Mouse (Mus musculus): Measurements from ENCODE around the gene Neb.
A peak's percentile ranks its signal among the peaks of the same experiment; 100 is the strongest.

Gene Neb

GRCm38 (mm10) chr2:52378448-52378804 lies at the start of gene Neb:
TSS of gene Neb (minus strand) at chr2:52378474.
- DNase-seq (ENCODE audit: low spot score in 2 of 2): peak; percentile 22 to 40

GRCm38 (mm10) chr2:52427383-52427782 lies 49.1 kb upstream of the Neb start:
- no peak for DNase-seq (ENCODE audit: low spot score in 2 of 2)

DNA sequence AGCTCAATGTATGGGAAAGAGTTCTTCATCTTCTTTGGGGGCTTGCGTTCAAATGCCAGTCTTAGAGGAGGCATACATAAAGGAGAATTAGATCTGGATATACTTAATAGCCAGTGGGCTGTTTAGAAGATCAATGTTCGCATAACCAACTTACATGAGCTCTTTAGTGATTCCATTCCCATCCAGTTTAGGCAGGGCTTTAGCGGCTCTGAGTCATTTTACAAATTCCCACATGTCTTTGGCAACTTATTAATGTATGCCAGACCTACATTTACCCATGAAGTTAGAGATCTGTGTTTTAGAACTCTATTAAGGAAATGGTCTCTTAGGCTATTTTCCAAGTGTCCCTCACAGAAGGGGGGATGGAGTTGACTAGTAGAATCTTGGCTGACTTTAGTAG lies 47.8 kb upstream of the Neb start:
- DNase-seq (ENCODE audit: low spot score in 2 of 2): no peak

- no peak for DNase-seq (ENCODE audit: low spot score in 2 of 2)
These were observed 47.2 kb upstream of the Neb start for GRCm38 (mm10) chr2:52425523-52425795.

- DNase-seq (ENCODE audit: low spot score in 2 of 2): peak; percentile 90
These were observed 46.7 kb upstream of the Neb start, which contains the start of gene Arl5a for GRCm38 (mm10) chr2:52424747-52425522. TSS of gene Arl5a (minus strand) at chr2:52424901.

DNA sequence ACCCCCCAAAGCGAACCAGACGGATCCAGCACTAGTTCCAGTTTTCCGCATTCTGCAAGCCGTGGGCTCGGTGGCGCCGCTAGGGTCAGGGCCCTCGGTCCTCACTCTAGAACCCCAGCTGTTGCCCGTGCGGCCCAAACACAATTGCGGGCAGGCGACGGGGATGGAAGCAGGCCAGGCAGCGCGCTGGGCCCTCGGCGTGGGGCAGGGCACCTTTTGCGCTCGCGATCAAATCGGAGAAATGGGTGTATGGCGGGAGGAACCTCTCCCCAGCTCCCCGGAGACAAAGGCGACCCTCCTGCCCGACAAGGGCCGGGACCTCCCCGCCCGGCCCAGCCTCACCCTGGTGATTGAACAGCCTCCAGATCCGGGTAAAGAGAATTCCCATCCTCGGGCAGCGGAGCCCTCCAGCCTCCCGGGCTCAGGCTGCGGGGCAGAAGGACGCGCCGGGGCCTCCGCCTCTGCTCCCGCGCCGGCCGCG lies 46.0 kb upstream of the Neb start:
- DNase-seq (ENCODE audit: low spot score in 2 of 2): no peak

DNA sequence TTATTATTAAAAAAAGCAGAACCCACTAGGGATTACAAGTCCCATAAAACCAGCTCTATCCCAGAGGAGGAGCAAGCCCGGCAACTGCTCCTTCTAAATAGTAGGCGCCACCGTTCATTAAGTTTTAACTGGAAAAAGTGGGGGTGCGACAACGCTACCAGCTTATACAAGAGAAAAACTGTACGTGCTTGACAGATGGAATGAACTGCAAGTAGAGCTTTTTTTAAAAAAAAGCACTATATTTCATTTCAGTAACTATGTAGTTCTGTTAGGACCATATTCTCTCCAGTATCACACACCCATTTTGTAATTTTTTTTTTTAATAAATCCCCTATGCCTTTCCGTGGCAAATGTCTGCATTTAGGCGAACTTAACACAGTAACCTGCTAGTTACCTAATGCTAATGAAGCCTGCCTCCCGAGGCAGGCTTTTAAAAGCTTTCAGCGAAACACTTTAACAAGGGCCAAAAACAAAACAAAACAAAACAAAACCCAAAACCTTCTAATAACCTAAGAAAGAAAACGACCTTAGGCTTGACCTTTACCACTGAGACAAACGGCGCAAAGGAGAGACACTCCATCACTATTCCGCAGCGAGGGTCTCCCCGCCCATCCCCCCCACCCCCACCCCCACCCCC lies 45.5 kb upstream of the Neb start:
- DNase-seq (ENCODE audit: low spot score in 2 of 2): no peak

- no peak for DNase-seq (ENCODE audit: low spot score in 2 of 2)
These were observed 44.8 kb upstream of the Neb start for GRCm38 (mm10) chr2:52422871-52423610.

GRCm38 (mm10) chr2:52421197-52421596 lies 42.9 kb upstream of the Neb start:
- DNase-seq (ENCODE audit: low spot score in 2 of 2): no peak

DNA sequence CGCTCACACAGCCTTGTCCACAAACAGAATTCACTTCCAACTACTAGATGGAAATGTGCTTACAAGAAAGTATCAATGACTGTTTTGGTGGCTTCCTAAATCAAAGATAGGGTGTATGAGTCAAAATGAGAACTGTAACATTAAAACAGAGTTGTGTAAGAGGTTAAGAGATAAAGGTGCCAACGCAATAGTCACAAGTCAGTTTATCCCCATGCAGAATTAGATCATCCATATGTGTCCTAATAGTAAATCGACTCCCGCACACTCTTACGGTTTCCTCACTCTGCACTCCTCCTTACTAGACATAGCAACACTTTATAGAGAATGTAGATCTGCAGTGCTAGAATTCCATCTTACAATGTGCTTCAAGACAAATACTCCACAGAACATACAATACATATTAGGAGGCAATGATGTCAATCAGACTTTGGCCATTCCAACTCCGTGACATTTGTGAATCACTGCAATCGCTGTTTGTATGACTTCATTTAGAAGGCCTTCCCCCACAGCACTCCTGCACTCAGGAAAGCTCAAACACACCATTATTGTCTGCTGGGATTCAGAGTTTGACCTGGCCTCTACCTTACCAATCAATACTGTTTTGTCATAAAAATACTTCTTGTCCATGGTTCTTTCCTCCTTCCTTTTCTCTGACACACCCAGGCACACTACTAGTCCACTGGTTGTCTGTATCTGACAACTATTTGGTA lies 41.9 kb upstream of the Neb start:
- DNase-seq (ENCODE audit: low spot score in 2 of 2): no peak

DNA sequence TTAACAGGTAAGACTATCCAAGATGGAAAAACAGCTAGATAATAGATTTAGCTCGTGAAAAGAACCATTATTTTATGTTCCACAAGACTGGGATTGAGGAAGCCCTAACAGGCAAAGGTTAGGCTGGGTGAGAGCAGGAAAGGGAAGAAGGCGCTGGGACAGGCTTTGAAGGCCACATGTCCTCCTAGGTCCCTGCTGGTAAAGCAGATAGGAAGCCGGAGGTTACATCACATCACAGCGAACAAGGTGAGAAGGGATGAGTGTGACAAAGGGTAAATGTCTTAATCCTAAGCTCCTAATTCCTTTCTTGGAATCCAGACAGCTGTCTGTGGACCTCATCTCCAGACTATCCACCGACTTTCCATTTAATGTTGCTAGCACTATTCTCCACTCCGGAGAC lies 41.0 kb upstream of the Neb start:
- no peak for DNase-seq (ENCODE audit: low spot score in 2 of 2)

DNA sequence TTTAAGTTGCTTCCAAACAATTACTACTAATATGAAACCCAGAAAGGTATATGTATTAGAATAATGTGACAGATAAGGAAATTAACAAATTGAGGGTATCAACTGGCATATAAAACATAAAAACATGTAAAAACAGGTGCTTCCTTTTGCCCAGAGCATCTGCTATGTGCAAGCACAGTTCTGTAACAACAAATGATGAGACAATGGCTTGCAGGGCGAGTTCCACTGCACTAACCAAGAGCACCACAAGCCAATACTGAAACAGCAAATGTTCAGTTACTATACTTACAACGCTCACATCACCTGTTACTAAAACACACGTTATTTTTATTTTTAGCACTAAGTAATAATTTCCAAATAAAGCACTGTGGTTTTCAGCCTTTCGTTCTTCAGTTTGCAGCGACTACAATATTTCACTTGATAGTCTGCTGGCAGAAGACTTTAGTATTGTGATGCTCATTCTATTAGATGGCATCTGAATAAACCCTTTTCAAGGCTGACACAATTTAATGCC lies 34.3 kb upstream of the Neb start:
- no peak for DNase-seq (ENCODE audit: low spot score in 2 of 2)

DNA sequence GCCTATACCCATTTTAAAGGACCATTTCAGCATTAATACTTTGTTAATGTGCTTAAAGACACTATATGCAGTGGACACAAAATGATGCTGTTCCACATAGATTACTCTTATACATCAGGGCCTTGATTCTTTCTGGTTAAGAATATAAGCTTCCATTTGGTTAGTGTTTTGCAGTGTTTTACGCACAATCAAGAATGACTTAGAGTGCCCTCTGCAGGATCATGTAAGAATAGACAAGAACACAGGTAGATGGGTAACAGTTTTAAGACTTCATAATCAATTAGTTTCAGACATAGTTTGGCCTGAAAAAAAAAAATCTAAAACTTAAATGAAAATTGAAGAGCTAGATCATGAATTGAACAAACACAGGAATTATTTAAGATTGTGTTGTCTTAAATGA lies 28.2 kb upstream of the Neb start:
- no peak for DNase-seq (ENCODE audit: low spot score in 2 of 2)

- no peak for DNase-seq (ENCODE audit: low spot score in 2 of 2)
These were observed 27.0 kb upstream of the Neb start for GRCm38 (mm10) chr2:52405238-52405637.

- no peak for DNase-seq (ENCODE audit: low spot score in 2 of 2)
These were observed 16.3 kb upstream of the Neb start for GRCm38 (mm10) chr2:52394529-52394928.

DNA sequence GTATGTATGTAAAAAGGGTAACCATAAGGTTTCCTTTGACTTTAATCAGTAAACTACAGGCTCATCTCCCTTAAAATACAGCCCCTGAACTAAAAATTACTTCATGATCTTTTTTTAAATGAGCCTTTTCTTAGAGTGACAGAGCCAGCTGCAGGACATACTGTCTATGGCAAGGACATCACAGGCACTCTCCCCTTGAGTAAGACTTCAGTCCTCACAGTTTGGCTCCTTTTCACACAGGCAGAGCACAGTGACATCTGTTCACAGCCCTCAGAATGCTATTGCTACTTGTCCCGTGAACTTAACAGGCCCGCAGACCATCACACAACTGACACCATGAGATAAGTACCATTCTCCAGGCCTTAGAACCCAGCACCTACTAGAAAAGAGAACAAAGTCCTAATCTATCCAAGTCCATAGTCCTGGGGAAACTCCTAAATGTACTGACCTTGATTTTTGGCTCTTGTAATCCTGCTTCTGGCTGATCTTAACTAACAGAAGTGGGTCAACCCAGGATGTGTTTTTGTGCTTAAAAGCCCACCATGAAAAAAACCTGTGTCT lies 12.2 kb upstream of the Neb start:
- DNase-seq (ENCODE audit: low spot score in 2 of 2): no peak

DNA sequence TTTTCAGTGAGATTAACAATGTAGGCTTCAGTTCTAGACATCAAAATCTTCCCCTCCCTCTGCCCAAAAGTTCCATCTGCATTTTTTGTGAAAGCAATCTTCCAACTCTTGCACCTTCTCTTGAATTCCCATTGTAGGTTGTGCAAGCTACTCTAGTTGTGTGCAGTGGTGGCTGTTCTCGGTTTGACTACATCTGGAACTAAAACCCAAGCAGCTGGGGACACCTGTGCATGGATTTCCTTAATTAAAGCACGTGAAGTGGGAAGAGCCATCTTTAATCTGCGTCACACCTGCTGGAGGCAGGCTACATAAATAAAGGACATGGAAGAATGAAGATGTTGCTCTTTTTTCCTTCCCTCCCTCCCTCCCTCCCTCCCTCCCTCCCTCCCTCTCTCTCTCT lies 11.7 kb upstream of the Neb start:
- no peak for DNase-seq (ENCODE audit: low spot score in 2 of 2)

DNA sequence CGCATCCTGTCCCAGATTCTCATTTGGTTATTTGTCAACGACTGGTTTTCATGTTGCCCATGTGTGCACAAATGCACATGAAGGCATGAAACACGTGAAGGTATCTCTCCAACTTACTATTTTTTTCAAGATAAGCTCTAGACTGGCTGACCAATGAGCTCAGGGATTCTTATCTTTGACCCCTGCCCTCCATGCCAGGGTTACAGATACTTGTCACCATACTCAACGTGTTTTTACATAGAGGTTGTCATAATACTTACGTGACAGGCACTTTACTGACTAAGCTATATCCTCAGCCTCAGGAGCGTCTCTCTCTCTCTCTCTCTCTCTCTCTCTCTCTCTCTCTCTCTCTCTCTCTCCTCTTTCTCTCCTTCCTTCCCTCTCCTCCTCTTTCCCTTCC lies 8.2 kb upstream of the Neb start:
- no peak for DNase-seq (ENCODE audit: low spot score in 2 of 2)

DNA sequence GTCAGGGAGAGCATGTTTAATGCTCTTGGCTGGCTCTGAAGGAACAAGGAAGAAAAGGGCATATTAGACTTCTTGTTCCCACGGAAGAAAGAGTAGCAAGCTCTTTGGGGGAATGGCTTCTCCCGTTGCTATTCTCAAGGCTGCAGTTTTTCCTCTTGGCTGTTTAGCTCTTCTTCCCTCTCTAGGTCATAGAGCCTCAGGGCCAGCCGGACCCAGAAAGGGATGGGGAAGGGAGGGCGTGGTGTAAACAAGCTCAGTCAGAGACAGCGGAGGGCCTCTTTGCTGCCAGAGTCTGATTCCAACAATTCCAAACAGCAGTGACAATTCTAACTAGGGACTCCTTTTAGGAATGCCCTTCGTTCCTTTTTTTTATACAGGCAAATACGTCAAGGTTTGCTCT lies 7.8 kb upstream of the Neb start:
- DNase-seq (ENCODE audit: low spot score in 2 of 2): peak; percentile 10 to 24

GRCm38 (mm10) chr2:52378848-52379261 lies 581 bp upstream of the Neb start:
- peak in 1 of 2 experiments; percentile 6 for DNase-seq (ENCODE audit: low spot score in 2 of 2)

GRCm38 (mm10) chr2:52377706-52378447 lies 397 bp downstream of the Neb start:
- no peak for DNase-seq (ENCODE audit: low spot score in 2 of 2)

Data from heart, adult 9 months (tissue).